Mouse (Mus musculus) kidney, adult 2 months (tissue): Measurements from ENCODE around the gene Car2. TPM values are rescaled to one million over a fixed set of nuclear protein-coding genes. Genes with fewer than 3 reads are reported as not detected.
A peak's percentile ranks its signal among the peaks of the same experiment; 100 is the strongest.

Source experiments
- DNase-seq: peaks from one replicate; pipeline ENCODE4 v3.0.0; 2021
- H3K27ac ChIP-seq: fragments of 200-500 bp; 2 replicates; pipeline ENCODE4 v1.5.1; 2012; ENCODE audit warnings: low read depth, low read length, control low read depth, inconsistent platforms; ENCODE audit not compliant: insufficient read depth
- H3K27me3 ChIP-seq: fragments of 200-500 bp; replicated peaks from 2 replicates; pipeline ENCODE4 v1.6.1; 2012; ENCODE audit warnings: mild to moderate bottlenecking, moderate library complexity, low read length, inconsistent platforms; ENCODE audit not compliant: control insufficient read depth, insufficient read depth
- H3K36me3 ChIP-seq: fragments of 200-500 bp; 2 replicates; pipeline ENCODE4 v1.6.1; 2012; ENCODE audit warnings: mild to moderate bottlenecking, moderate library complexity, low read length, inconsistent platforms; ENCODE audit not compliant: control insufficient read depth, insufficient read depth
- H3K4me1 ChIP-seq: fragments of 200-500 bp; 2 replicates; pipeline ENCODE4 v1.6.1; 2011; ENCODE audit warnings: low read length; ENCODE audit not compliant: control insufficient read depth, insufficient read depth
- H3K4me3 ChIP-seq: fragments of 200-500 bp; 2 replicates; pipeline ENCODE4 v1.5.1; 2011; ENCODE audit warnings: mild to moderate bottlenecking, low read depth, low read length, control low read depth; ENCODE audit not compliant: insufficient read depth
- CTCF ChIP-seq: fragments of 200-500 bp; conservative IDR thresholded peaks from 2 replicates; pipeline ENCODE4 v1.5.1; 2011; ENCODE audit warnings: low read depth, mild to moderate bottlenecking, control low read depth, low read length, moderate library complexity, mixed read lengths; ENCODE audit not compliant: insufficient read depth, insufficient read length
- POLR2A ChIP-seq: fragments of 200-500 bp; IDR thresholded peaks from one replicate; pipeline ENCODE4 v1.6.1; 2011; ENCODE audit warnings: low read depth, low read length, control low read depth
- whole genome bisulfite sequencing: fragments of 180-500 bp; shearing (Covaris S2); methylation state at CpG from one replicate; pipeline ENCODE4 v1.1.7; 2018; 5-methylcytosine and 5-hydroxymethylcytosine counted together
- polyA plus RNA-seq: library from polyadenylated mRNA; depleted of rRNA; stranded (reverse); fragments of >200 nt; gene quantifications from 2 replicates; pipeline ENCODE4 v1.2.3, GENCODE M21; 2012; rRNA removed

Car2 gene
- polyA plus RNA-seq, 1 experiment: 1,611 TPM

DNA sequence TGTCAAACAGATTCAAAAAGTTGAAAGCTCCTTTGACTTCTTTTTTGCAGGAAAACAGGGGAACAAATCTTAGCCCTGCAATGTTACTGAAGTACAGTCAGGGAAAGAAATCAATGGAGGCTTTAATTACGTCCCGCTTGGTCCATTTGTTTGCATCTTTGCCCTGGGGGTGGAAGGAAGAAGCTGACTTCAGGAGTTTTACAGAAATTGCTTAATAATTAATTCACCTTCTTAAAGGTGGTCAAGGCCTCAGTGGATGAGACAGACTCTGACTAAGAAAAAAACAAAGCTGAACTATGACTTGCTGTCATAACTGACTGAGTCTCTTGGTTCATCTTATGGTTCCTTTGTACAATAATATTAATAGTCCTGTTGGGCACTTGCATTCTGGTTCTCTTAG is 59.6 kb downstream of the Car2 start:
- no peak for TF ChIP-seq POLR2A
- no peak for TF ChIP-seq CTCF
- 27% methylated on average over 2 of the region's 2 CpGs for WGBS
- no peak overlapping the region for H3K4me3 ChIP-seq
- H3K27ac ChIP-seq: peak overlapping the region; percentile 80
- no peaks in the 10 kb centered on the region for H3K27me3 ChIP-seq
- H3K36me3 ChIP-seq: no peaks in the 10 kb centered on the region
- peaks cover 4% of the 10 kb centered on the region; the same call in 1 of the 2 replicates for H3K4me1 ChIP-seq
- DNase-seq: peak; percentile 66

- TF ChIP-seq CTCF: no peak
- TF ChIP-seq POLR2A: no peak
- Histone ChIP-seq H3K4me3 (no peak overlapping the region), H3K4me1 (peaks cover 4% of the 10 kb centered on the region; the same call in 1 of the 2 replicates), H3K27ac (peak overlapping the region; percentile 78), H3K27me3 (no peaks in the 10 kb centered on the region; the same call in 1 of the 2 replicates), H3K36me3 (no peaks in the 10 kb centered on the region)
- 51% methylated on average over 6 of the region's 6 CpGs for WGBS
- peak; percentile 87 for DNase-seq
Observed at GRCm38 (mm10) chr3:14948067-14948800, 62.2 kb downstream of the Car2 start.

DNA sequence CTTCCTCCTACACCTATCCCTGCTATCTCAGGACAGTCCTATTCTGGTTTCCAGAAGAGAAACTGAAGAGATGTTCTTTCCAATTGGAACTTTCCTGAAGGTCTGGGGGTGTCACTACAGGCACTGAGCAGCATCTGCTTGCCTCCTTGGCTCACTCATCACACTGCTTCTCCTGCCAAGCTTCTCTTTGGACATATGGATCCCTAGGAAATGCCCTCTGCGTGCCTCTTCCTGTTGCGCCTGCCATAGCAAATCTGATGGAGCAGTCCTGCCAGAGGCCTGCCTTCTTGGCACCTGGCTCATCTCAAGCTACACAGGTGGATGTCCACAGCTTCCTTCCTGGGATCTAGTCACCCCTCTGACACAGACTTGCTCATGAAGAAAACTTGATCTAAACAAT is 64.0 kb downstream of the Car2 start:
- H3K4me1 ChIP-seq: 0 out of 2 replicates have a peak, but pooled peaks cover 4% of the 10 kb centered on the region
- 81% methylated on average over 2 of the region's 2 CpGs for WGBS
- H3K36me3 ChIP-seq: no peaks in the 10 kb centered on the region
- H3K27me3 ChIP-seq: no peaks in the 10 kb centered on the region; the same call in 1 of the 2 replicates
- no peak for DNase-seq
- no peak overlapping the region for H3K27ac ChIP-seq
- TF ChIP-seq POLR2A: no peak
- no peak for TF ChIP-seq CTCF
- H3K4me3 ChIP-seq: no peak overlapping the region

Other genes starting within 250 kb of the Car2 start
- gene Car13, start 244.5 kb upstream of the Car2 start, polyA plus RNA-seq: 2.3 and 3.2 TPM in 2 replicates
- gene Car1, start 77.9 kb upstream of the Car2 start, polyA plus RNA-seq: 0.19 TPM in 1 of 2 replicates, not detected in the other
- 359 and 491 TPM in 2 replicates for gene Car3, start 22.8 kb upstream of the Car2 start, polyA plus RNA-seq